Mouse (Mus musculus): ENCODE measurements around the gene Npas2.

GRCm38 (mm10) chr1:39341807-39342206 lies 148.3 kb downstream of the Npas2 start:
- TF ChIP-seq EP300 (IDR thresholded peaks at IDR 0.05; ENCODE audit: low read depth) (no peak), CTCF (IDR thresholded peaks at IDR 0.05; ENCODE audit: low read depth) (no peak)
